Mouse (Mus musculus): ENCODE data around the gene Defa33.
"Not testable (repeated sequence)": the region's sequence is repeated elsewhere in the genome, so short reads cannot be mapped to it uniquely, and the experiment has no call there.

The Defa33 gene

GRCm38 (mm10) chr8:21391511-21391910 is at the start of gene Defa33:
Gene Defa33, plus strand, starts transcription at chr8:21391811.
- not testable (repeated sequence) for DNase-seq (ENCODE audit: low spot score)

GRCm38 (mm10) chr8:21378215-21378614 is 13.4 kb upstream of the Defa33 start, which contains the start of gene Defa2:
Gene Defa2, plus strand, starts transcription at chr8:21378515.
- not testable (repeated sequence) for DNase-seq (ENCODE audit: low spot score)

GRCm38 (mm10) chr8:21427111-21427510 is 35.5 kb downstream of the Defa33 start, which contains the start of gene Defa36:
Gene Defa36, plus strand, starts transcription at chr8:21427411.
- DNase-seq (ENCODE audit: low spot score): not testable (repeated sequence)

All from ovary, postnatal 10 days (tissue).